Mouse (Mus musculus) intestine, embryonic 15.5 days (tissue): ENCODE measurements around the gene Jagn1. TPM values are rescaled to one million over a fixed set of nuclear protein-coding genes. Genes with fewer than 3 reads are reported as not detected.

Experiments
- ATAC-seq: fragments of 200-750 bp; cut with Nextera tagmentation; 2 replicates; pipeline ENCODE4 v1.8.0; 2017; ENCODE audit warnings: moderate TSS enrichment, moderate library complexity
- H3K27ac ChIP-seq: fragments of 300-500 bp; sonication (generic); 2 replicates; pipeline ENCODE4 v1.5.1; 2015; ENCODE audit warnings: mild to moderate bottlenecking, inconsistent platforms
- H3K27me3 ChIP-seq: fragments of 300-500 bp; sonication (generic); replicated peaks from 2 replicates; pipeline ENCODE4 v1.6.1; 2015; ENCODE audit warnings: inconsistent platforms
- H3K36me3 ChIP-seq: fragments of 300-500 bp; sonication (generic); 2 replicates; pipeline ENCODE4 v1.6.1; 2015; ENCODE audit warnings: inconsistent platforms
- H3K4me1 ChIP-seq: fragments of 300-500 bp; sonication (generic); replicated peaks from 2 replicates; pipeline ENCODE4 v1.6.1; 2015; ENCODE audit warnings: inconsistent platforms
- H3K4me2 ChIP-seq: fragments of 300-500 bp; sonication (generic); replicated peaks from 2 replicates; pipeline ENCODE4 v1.6.1; 2015; ENCODE audit warnings: mild to moderate bottlenecking, inconsistent platforms
- H3K4me3 ChIP-seq: fragments of 300-500 bp; sonication (generic); replicated peaks from 2 replicates; pipeline ENCODE4 v1.5.1; 2015; ENCODE audit warnings: inconsistent platforms
- H3K9ac ChIP-seq: fragments of 300-500 bp; sonication (generic); 2 replicates; pipeline ENCODE4 v1.6.1; 2015; ENCODE audit warnings: inconsistent platforms
- H3K9me3 ChIP-seq: fragments of 300-500 bp; sonication (generic); 2 replicates; pipeline ENCODE4 v1.6.1; 2016; ENCODE audit warnings: inconsistent platforms
- WGBS: fragments of 180-500 bp; shearing (Covaris S2); methylation state at CpG from one replicate; pipeline ENCODE4 v1.1.7; 2015; 5-methylcytosine and 5-hydroxymethylcytosine counted together
- polyA plus RNA-seq: library from polyadenylated mRNA; unstranded; fragments of >200 nt; fragmentation: Nextera tagmentation; extraction: Ambion mirVana; gene quantifications from 2 replicates; pipeline ENCODE4 v1.2.1, GENCODE M21; 2015

Jagn1 gene
- 83.8 and 87.7 TPM in 2 replicates for polyA plus RNA-seq

DNA sequence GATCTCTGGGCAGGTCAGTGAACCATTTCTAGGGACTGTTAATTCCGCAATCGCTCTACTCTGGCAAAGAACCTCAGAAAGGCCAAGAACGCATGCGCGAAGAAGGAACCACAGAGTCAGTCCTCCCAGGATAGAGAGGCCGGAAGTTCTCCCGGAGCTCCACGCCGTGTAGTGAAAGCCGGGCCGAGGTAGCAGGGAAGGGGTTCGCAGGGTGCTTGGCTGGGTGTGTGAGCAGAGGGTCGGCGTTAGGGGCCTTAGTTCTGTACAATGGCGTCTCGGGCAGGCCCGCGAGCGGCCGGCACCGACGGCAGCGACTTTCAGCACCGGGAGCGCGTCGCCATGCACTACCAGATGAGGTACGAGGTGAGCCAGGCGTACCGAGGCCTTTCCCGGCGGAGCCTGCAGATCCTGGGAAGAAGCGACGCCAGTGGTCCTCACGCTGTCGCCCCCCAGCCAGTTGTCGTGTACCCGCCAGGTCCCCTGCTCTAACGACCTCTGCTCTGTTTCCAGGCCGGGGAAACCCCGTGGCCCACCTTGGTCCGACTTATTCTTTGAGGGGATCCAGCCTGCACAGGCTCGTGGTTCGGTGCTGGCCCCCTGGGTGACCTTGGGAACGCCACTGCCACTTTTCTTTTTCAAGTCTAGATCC is at the start of gene Jagn1:
TSS of gene Jagn1 (plus strand) at position 128 of the 649 bp plus-strand sequence.
- Histone ChIP-seq H3K9me3 (no peaks in the 10 kb centered on the region), H3K4me2 (peak within 1 kb of the TSS; percentile 83), H3K36me3 (peaks cover 13% of the 10 kb centered on the region), H3K9ac (peak within 1 kb of the TSS; percentile 92), H3K4me1 (peaks cover 5% of the 10 kb centered on the region; the same call in 1 of the 2 replicates), H3K27me3 (no peaks in the 10 kb centered on the region), H3K4me3 (peak within 1 kb of the TSS; percentile 87), H3K27ac (peak within 1 kb of the TSS; percentile 63; the same call in 1 of the 2 replicates)
- WGBS: under 1% methylated on average over 45 of the region's 45 CpGs
- ATAC-seq: peak; percentile 87

DNA sequence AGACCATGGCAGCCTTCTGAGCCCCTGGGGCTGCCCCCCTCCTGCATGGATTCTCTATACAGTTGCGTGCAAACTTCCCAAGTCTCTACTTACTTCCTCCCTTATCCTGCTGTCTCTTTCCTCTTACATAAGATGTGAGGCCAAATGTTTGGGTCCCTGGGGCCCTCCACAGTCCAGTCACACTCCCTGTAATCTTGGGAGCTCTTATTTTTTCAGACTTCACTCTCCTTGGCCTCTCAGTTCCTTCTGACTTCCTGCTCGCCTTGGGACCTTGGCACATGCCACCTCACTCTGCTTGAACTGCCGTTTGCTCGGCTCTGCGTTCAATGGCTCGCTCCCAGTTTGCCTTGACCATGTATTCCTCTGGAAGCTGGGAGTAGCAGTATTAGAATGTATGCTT is 48.4 kb upstream of the Jagn1 start:
- Histone ChIP-seq H3K4me3 (no peak overlapping the region), H3K27me3 (no peaks in the 10 kb centered on the region), H3K4me2 (no peak overlapping the region), H3K27ac (no peak overlapping the region), H3K36me3 (peaks cover 15% of the 10 kb centered on the region), H3K9ac (no peak overlapping the region), H3K9me3 (no peaks in the 10 kb centered on the region), H3K4me1 (peaks cover 11% of the 10 kb centered on the region)
- no peak for ATAC-seq
- 85% methylated on average over 6 of the region's 6 CpGs for WGBS

DNA sequence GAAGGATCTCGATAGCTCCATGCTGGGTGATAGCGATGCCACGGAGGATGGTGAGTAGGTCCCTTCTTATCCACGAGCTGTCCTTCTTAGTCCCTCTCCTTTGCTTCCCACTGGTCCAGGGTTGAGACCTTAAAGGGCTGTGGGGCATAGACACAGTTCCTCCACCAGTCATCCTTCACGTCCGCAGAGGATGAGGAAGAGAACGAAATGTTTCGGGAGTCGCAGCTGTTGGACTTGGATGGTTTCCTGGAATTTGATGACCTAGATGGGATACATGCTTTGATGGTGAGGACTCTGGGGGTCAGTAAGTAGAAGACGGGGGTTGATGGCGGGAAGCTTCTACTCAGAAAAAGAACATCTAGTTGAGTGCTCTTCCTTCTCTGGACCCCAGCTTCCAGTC is 47.6 kb upstream of the Jagn1 start:
- 91% methylated on average over 11 of the region's 11 CpGs for WGBS

DNA sequence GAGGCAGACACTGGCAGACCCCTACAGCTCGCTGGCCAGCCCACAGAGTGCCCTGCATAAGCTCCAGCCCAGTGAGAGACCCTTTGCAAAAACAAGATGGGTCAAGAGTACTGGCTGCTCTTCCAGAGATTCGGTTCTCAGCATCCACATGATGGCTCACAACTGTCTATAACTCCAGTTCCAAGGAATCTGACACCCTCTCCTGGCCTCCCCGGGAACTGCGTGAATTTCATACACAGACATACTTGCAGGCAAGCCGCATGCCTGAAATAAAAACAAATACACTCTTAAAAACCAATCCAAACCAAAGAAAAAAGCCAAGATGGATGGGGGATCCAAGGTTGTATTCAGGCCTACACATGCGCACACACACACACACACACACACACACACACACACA is 46.9 kb upstream of the Jagn1 start:
- no peaks in the 10 kb centered on the region for H3K27me3 ChIP-seq
- H3K4me3 ChIP-seq: no peak overlapping the region
- no peak overlapping the region for H3K27ac ChIP-seq
- no peaks in the 10 kb centered on the region for H3K9me3 ChIP-seq
- no peak for ATAC-seq
- no peak overlapping the region for H3K4me2 ChIP-seq
- 0 out of 2 replicates have a peak, but pooled peaks cover 2% of the 10 kb centered on the region for H3K36me3 ChIP-seq
- H3K9ac ChIP-seq: no peak overlapping the region
- WGBS: 92% methylated on average over 6 of the region's 6 CpGs
- peaks cover 11% of the 10 kb centered on the region for H3K4me1 ChIP-seq

More for the DNA sequence above, 47.6 kb upstream of the Jagn1 start:
- Histone ChIP-seq H3K27ac (no peak overlapping the region), H3K36me3 (peaks cover 6% of the 10 kb centered on the region), H3K9me3 (no peaks in the 10 kb centered on the region), H3K27me3 (no peaks in the 10 kb centered on the region), H3K4me2 (no peak overlapping the region), H3K4me3 (no peak overlapping the region), H3K9ac (no peak overlapping the region), H3K4me1 (peaks cover 11% of the 10 kb centered on the region)
- ATAC-seq: no peak

DNA sequence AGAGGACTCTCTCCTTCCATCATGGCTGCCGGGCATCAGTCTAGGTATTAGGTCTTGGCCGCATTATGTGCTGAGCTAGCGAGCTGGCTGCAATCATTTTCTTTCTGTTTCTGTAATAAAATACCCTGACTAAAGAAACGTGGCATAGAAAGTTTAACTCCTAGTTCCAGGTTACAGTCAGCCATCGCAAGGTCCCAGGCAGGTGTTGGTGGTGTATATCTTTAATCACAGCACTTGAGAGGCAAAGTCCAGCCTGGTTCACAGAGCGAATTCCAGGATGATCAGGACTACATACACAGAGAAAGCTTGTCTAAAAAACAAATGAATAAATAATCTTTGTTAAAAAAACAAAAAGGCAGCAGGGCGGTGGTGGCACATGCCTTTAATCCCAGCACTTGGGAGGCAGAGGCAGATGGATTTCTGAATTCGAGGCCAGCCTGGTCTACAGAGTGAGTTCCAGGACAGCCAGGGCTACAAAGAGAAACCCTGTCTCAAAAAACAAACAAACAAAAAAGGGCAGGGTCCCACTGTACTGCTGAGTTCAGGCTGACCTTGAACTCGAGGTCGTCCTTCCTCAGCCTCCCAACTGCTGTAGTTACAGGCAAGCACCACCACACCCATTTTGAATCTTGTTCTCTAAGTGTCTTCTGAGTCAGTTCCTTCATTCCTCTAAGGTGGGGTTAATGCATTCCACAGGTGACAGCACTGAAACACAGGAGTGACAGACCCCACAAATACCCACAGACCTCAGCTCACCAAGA is 45.9 kb upstream of the Jagn1 start:
- Histone ChIP-seq H3K9ac (no peak overlapping the region), H3K9me3 (no peaks in the 10 kb centered on the region), H3K4me2 (no peak overlapping the region), H3K4me3 (no peak overlapping the region), H3K27ac (no peak overlapping the region), H3K27me3 (no peaks in the 10 kb centered on the region), H3K36me3 (0 out of 2 replicates have a peak, but pooled peaks cover 2% of the 10 kb centered on the region), H3K4me1 (peaks cover 11% of the 10 kb centered on the region)
- 78% methylated on average over 10 of the region's 10 CpGs for WGBS
- no peak for ATAC-seq

- WGBS: 90% methylated on average over 13 of the region's 13 CpGs
- Histone ChIP-seq H3K4me1 (peaks cover 7% of the 10 kb centered on the region; the same call in 1 of the 2 replicates), H3K27ac (no peak overlapping the region)
Observed at GRCm38 (mm10) chr6:113402094-113402493, 40.3 kb upstream of the Jagn1 start.

DNA sequence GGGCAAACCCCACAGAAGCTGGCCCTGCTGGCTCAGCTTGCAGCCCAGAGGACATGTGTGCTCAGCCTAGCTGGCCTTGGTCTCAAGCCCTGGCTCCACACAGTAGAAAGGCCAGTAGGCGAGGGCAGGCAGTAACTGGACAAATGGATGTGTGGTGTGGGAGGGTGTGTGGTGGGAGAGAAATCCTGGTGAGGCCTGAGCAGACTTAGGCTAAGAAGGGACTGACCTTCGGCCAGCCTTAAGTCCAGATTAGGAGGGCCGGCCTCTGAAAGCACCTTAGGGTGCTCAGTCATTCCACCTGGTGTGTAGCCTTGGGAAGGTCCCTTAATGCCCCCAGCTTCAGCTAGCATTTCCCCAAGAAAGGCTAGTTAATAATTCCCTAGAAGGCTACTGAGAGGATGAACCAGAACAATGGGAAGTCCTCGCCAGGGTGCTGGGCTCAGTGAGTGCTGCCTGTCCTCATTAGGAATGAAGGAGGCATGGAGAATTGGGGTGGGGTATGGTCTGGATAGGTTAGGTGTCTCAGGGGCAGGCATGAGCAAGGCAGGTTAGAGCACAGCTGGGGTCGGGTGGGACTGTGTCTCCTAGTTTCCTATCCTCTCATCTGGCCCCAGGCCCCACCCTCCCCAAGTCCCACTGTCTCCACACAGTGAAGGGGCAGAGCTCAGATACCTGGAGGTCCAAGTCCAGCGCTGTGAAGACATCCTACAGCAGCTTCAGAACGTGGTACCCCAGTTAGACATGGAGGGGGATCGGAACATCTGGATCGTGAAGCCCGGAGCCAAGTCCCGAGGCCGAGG is 37.5 kb upstream of the Jagn1 start:
- Histone ChIP-seq H3K4me1 (peaks cover 7% of the 10 kb centered on the region; the same call in 1 of the 2 replicates), H3K4me3 (no peak overlapping the region), H3K27me3 (no peaks in the 10 kb centered on the region), H3K9me3 (no peaks in the 10 kb centered on the region), H3K36me3 (peaks cover 3% of the 10 kb centered on the region; the same call in 1 of the 2 replicates), H3K27ac (0 out of 2 replicates have a peak overlapping the region, but pooled peaks have one; percentile 34), H3K4me2 (no peak overlapping the region), H3K9ac (0 out of 2 replicates have a peak overlapping the region, but pooled peaks have one; percentile 6)
- WGBS: 60% methylated on average over 12 of the region's 12 CpGs
- peak; percentile 82 for ATAC-seq

More at GRCm38 (mm10) chr6:113402094-113402493, 40.3 kb upstream of the Jagn1 start:
- H3K9me3 ChIP-seq: no peaks in the 10 kb centered on the region
- H3K36me3 ChIP-seq: 0 out of 2 replicates have a peak, but pooled peaks cover 2% of the 10 kb centered on the region
- no peak for ATAC-seq
- no peak overlapping the region for H3K9ac ChIP-seq
- no peaks in the 10 kb centered on the region for H3K27me3 ChIP-seq
- no peak overlapping the region for H3K4me2 ChIP-seq
- no peak overlapping the region for H3K4me3 ChIP-seq

GRCm38 (mm10) chr6:113405483-113405882 is 36.9 kb upstream of the Jagn1 start:
- Histone ChIP-seq H3K9ac (no peak overlapping the region), H3K4me1 (peaks cover 7% of the 10 kb centered on the region; the same call in 1 of the 2 replicates)
- no peak for ATAC-seq

DNA sequence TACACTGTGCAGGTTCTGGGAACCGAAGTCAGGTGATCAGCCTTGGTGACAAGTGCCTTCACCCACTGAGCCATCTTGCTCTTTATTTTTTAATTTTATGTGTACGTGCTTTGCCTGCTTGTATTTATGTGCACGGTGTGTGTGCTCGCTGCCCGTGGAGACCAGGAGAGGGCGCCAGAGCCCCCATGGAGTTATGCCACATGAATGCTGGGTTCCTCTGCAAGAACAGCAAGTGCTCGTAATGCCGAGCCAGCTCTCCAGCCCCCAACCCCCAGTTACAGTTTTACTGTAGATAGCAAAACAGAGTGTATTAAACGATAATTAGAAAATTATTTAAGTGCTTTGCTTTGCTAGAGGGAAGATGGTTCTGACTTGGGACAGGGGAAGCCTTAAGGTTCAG is 35.7 kb upstream of the Jagn1 start:
- Histone ChIP-seq H3K4me3 (no peak overlapping the region), H3K9me3 (no peaks in the 10 kb centered on the region), H3K27ac (no peak overlapping the region), H3K4me2 (no peak overlapping the region), H3K9ac (no peak overlapping the region), H3K36me3 (peaks cover 3% of the 10 kb centered on the region; the same call in 1 of the 2 replicates), H3K4me1 (peaks cover 7% of the 10 kb centered on the region; the same call in 1 of the 2 replicates), H3K27me3 (no peaks in the 10 kb centered on the region)
- ATAC-seq: no peak
- 79% methylated on average over 9 of the region's 9 CpGs for WGBS

More at GRCm38 (mm10) chr6:113405483-113405882, 36.9 kb upstream of the Jagn1 start:
- Histone ChIP-seq H3K36me3 (peaks cover 3% of the 10 kb centered on the region; the same call in 1 of the 2 replicates), H3K4me2 (no peak overlapping the region), H3K9me3 (no peaks in the 10 kb centered on the region), H3K27ac (no peak overlapping the region), H3K27me3 (no peaks in the 10 kb centered on the region), H3K4me3 (no peak overlapping the region)
- WGBS: 80% methylated on average over 6 of the region's 6 CpGs

GRCm38 (mm10) chr6:113410001-113410400 is 32.4 kb upstream of the Jagn1 start:
- Histone ChIP-seq H3K4me3 (no peak overlapping the region), H3K27ac (no peak overlapping the region), H3K4me2 (no peak overlapping the region), H3K9me3 (no peaks in the 10 kb centered on the region), H3K9ac (no peak overlapping the region), H3K4me1 (no peaks in the 10 kb centered on the region), H3K27me3 (no peaks in the 10 kb centered on the region), H3K36me3 (peaks cover 3% of the 10 kb centered on the region)
- 72% methylated on average over 1 of the region's 1 CpGs for WGBS
- no peak for ATAC-seq

GRCm38 (mm10) chr6:113416416-113416815 is 26.0 kb upstream of the Jagn1 start:
- Histone ChIP-seq H3K9me3 (no peaks in the 10 kb centered on the region), H3K36me3 (no peaks in the 10 kb centered on the region; the same call in 1 of the 2 replicates), H3K4me3 (no peak overlapping the region), H3K4me1 (peaks cover 11% of the 10 kb centered on the region), H3K4me2 (no peak overlapping the region), H3K9ac (no peak overlapping the region), H3K27me3 (no peaks in the 10 kb centered on the region), H3K27ac (no peak overlapping the region)
- 83% methylated on average over 5 of the region's 5 CpGs for WGBS
- no peak for ATAC-seq
